Mouse (Mus musculus): ENCODE measurements around the gene Primpol. TPM values are rescaled to one million over a fixed set of nuclear protein-coding genes. Genes with fewer than 3 reads are reported as not detected.

Primpol gene
- polyA plus RNA-seq, 2 experiments: 10.1 to 16.8 TPM

DNA sequence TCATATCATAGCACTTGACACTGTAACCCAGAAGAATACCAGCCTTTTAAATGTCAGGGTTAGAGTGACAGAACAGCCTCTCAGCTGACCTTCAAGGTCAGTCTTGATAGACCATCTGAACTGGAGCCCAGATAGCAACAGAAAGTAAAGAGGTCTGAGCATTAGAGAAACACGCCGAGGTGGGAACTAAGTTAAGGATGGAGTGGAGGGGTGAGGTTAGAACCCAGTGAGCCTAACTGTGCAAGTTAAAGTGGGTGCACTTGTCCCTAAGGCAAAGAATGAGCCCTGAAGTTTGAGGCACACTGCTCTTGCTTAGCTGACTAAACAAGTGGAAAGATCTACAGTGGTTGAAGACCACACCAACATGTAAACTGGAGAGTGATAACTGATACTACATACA is 18.9 kb downstream of the Primpol start:
- Histone ChIP-seq H3K36me3 (ENCODE audit: control insufficient read depth, insufficient read depth, low read length) (peaks cover 6% of the 10 kb centered on the region), H3K27me3 (ENCODE audit: control insufficient read depth, insufficient read depth, low read length) (no peaks in the 10 kb centered on the region), H3K9ac (ENCODE audit: low read depth, low read length, severe bottlenecking) (no peak overlapping the region), H3K9me3 (ENCODE audit: control insufficient read depth, low read length) (no peaks in the 10 kb centered on the region), H3K4me2 (replicated peaks; ENCODE audit: low read depth, low read length, severe bottlenecking) (no peak overlapping the region), H3K27ac (replicated peaks; ENCODE audit: low read depth, low read length) (no peak overlapping the region), H3K4me3 (replicated peaks; ENCODE audit: low read length) (no peak overlapping the region), H3K4me1 (ENCODE audit: control insufficient read depth, insufficient read depth, low read length) (peaks cover 8% of the 10 kb centered on the region; the same call in 1 of the 2 replicates)
- TF ChIP-seq POLR2A (IDR thresholded peaks at IDR 0.05; ENCODE audit: borderline replicate concordance, extremely low read depth, insufficient read depth, insufficient read length): no peak
- 97% methylated on average over 2 of the region's 2 CpGs for WGBS
- DNase-seq (ENCODE audit: low spot score) (no peak), ATAC-seq (ENCODE audit: low FRiP score, low read depth) (no peak)

DNA sequence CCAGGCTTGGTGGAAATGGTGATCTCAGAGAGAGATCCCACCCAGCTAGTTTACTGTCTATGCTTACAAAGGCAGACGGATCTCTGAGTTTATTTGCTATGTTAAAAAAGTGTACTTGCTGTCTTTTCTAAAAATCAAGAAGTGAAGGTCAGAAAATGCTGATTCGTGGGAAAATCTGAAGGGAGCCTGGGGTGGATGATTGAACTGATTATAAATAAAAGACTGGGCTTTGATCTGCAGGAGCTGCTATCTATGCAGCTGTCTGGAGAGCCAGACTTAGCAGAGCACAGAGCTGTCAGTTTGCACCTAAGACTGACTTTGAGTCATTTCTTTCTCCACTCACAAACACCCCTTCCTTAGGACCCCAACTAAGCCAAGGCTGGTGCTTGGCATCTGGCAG is 19.6 kb downstream of the Primpol start:
- Histone ChIP-seq H3K4me3 (replicated peaks; ENCODE audit: low read length) (no peak overlapping the region), H3K9me3 (ENCODE audit: control insufficient read depth, low read length) (no peaks in the 10 kb centered on the region), H3K27ac (replicated peaks; ENCODE audit: low read depth, low read length) (no peak overlapping the region), H3K4me1 (ENCODE audit: control insufficient read depth, insufficient read depth, low read length) (peaks cover 8% of the 10 kb centered on the region; the same call in 1 of the 2 replicates), H3K27me3 (ENCODE audit: control insufficient read depth, insufficient read depth, low read length) (no peaks in the 10 kb centered on the region), H3K36me3 (ENCODE audit: control insufficient read depth, insufficient read depth, low read length) (peaks cover 6% of the 10 kb centered on the region), H3K4me2 (replicated peaks; ENCODE audit: low read depth, low read length, severe bottlenecking) (no peak overlapping the region), H3K9ac (ENCODE audit: low read depth, low read length, severe bottlenecking) (no peak overlapping the region)
- 73% methylated on average over 2 of the region's 2 CpGs for WGBS
- DNase-seq (ENCODE audit: low spot score) (no peak), ATAC-seq (ENCODE audit: low FRiP score, low read depth) (no peak)
- no peak for TF ChIP-seq POLR2A (IDR thresholded peaks at IDR 0.05; ENCODE audit: borderline replicate concordance, extremely low read depth, insufficient read depth, insufficient read length)

DNA sequence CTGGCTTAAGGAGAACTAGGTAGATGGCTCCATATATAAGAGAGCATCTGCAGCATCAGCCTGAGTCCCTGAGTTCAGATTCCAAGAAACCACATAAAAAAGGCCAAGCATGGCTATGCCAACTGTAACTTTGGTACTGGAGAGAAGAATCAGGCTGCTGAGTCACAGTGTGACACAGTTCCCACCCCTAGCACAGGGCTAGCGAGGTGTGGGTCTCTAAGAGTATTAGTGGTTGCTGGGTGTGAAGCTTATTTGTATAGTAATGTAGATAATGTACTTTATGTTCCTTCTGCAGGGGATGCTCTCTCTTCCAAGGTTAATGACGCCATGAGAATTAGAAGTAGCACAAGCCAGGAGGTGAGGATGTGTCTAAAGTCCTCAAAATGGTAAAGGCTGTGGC is 20.5 kb downstream of the Primpol start:
- ATAC-seq (ENCODE audit: low FRiP score, low read depth): no peak
- WGBS: 93% methylated on average over 2 of the region's 2 CpGs
- no peak for TF ChIP-seq POLR2A (IDR thresholded peaks at IDR 0.05; ENCODE audit: borderline replicate concordance, extremely low read depth, insufficient read depth, insufficient read length)

DNA sequence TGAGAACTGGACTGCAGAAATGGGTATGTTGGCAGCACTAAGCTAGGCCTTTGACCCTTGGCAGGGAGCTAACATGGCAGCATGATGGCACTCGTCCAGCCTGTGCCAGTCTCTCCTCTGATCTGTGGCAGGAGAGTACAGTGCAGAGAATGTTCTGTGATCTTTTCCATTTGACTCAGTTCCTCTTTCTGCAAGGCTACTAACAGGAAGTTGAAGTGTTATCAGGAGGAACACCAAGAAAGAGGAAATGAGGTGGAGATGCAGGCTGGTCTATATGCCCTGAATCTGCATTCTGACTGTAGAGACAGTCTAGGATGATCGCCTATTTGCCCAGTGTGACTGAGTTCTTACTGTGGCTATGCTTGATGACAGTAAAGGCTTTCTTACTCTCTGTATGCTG is 21.4 kb downstream of the Primpol start:
- no peak overlapping the region for H3K4me3 ChIP-seq (replicated peaks; ENCODE audit: low read length)
- ATAC-seq (ENCODE audit: low FRiP score, low read depth): no peak
- no peaks in the 10 kb centered on the region for H3K9me3 ChIP-seq (ENCODE audit: control insufficient read depth, low read length)
- no peaks in the 10 kb centered on the region for H3K4me1 ChIP-seq (ENCODE audit: control insufficient read depth, insufficient read depth, low read length)
- H3K27ac ChIP-seq (replicated peaks; ENCODE audit: low read depth, low read length): no peak overlapping the region
- no peak overlapping the region for H3K9ac ChIP-seq (ENCODE audit: low read depth, low read length, severe bottlenecking)
- 88% methylated on average over 2 of the region's 2 CpGs for WGBS
- no peak for DNase-seq (ENCODE audit: low spot score)
- TF ChIP-seq POLR2A (IDR thresholded peaks at IDR 0.05; ENCODE audit: borderline replicate concordance, extremely low read depth, insufficient read depth, insufficient read length): no peak
- peaks cover 6% of the 10 kb centered on the region for H3K36me3 ChIP-seq (ENCODE audit: control insufficient read depth, insufficient read depth, low read length)
- H3K4me2 ChIP-seq (replicated peaks; ENCODE audit: low read depth, low read length, severe bottlenecking): no peak overlapping the region
- H3K27me3 ChIP-seq (ENCODE audit: control insufficient read depth, insufficient read depth, low read length): no peaks in the 10 kb centered on the region

More for the DNA sequence above, 20.5 kb downstream of the Primpol start:
- H3K9ac ChIP-seq (ENCODE audit: low read depth, low read length, severe bottlenecking): no peak overlapping the region
- no peak overlapping the region for H3K4me2 ChIP-seq (replicated peaks; ENCODE audit: low read depth, low read length, severe bottlenecking)
- H3K27me3 ChIP-seq (ENCODE audit: control insufficient read depth, insufficient read depth, low read length): no peaks in the 10 kb centered on the region
- H3K4me1 ChIP-seq (ENCODE audit: control insufficient read depth, insufficient read depth, low read length): peaks cover 7% of the 10 kb centered on the region; the same call in 1 of the 2 replicates
- peaks cover 6% of the 10 kb centered on the region for H3K36me3 ChIP-seq (ENCODE audit: control insufficient read depth, insufficient read depth, low read length)
- H3K27ac ChIP-seq (replicated peaks; ENCODE audit: low read depth, low read length): no peak overlapping the region
- DNase-seq (ENCODE audit: low spot score): no peak
- no peaks in the 10 kb centered on the region for H3K9me3 ChIP-seq (ENCODE audit: control insufficient read depth, low read length)
- H3K4me3 ChIP-seq (replicated peaks; ENCODE audit: low read length): no peak overlapping the region

DNA sequence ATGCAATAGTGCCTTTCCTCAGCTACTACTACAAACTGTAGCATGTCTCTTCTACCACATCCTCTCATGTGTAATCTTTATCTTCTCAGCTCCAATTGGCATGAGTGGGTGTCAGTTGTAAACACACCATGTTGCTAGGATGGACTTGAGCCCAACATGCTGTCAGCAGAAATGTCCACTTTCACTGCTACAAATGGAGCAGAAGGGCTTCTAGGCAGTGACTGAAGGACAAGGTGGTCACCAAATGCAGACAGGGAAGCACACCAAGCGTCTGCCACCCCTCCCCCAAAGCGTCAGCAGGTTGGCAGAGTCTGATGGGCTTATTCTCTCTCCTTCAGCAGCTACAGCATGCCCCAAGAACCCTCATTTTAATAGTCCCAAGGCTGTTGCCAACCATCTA is 23.2 kb downstream of the Primpol start:
- Histone ChIP-seq H3K4me2 (replicated peaks; ENCODE audit: low read depth, low read length, severe bottlenecking) (no peak overlapping the region), H3K4me1 (ENCODE audit: control insufficient read depth, insufficient read depth, low read length) (no peaks in the 10 kb centered on the region), H3K27me3 (ENCODE audit: control insufficient read depth, insufficient read depth, low read length) (no peaks in the 10 kb centered on the region), H3K4me3 (replicated peaks; ENCODE audit: low read length) (no peak overlapping the region), H3K27ac (replicated peaks; ENCODE audit: low read depth, low read length) (no peak overlapping the region), H3K36me3 (ENCODE audit: control insufficient read depth, insufficient read depth, low read length) (peaks cover 6% of the 10 kb centered on the region), H3K9me3 (ENCODE audit: control insufficient read depth, low read length) (no peaks in the 10 kb centered on the region), H3K9ac (ENCODE audit: low read depth, low read length, severe bottlenecking) (no peak overlapping the region)
- DNase-seq (ENCODE audit: low spot score): no peak
- no peak for TF ChIP-seq POLR2A (IDR thresholded peaks at IDR 0.05; ENCODE audit: borderline replicate concordance, extremely low read depth, insufficient read depth, insufficient read length)
- 76% methylated on average over 2 of the region's 2 CpGs for WGBS
- no peak for ATAC-seq (ENCODE audit: low FRiP score, low read depth)

DNA sequence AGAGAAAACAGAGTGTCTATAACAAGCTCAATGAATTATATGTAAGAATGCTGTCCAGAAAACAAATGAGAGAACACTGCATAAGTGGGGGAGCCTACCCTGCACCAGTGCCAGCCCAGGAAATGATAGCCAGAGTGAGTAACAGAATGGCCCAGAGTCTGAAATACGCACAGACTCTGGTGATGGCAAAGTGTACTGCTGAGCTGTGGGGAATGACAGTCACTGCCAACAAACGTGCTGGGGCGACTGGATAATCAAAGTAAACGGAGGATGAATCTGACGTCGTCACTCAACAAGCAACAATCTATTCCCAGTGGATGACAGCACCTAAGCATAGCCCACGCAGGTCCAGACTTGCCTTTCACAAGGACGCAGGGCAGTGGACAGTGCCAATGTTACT is 23.9 kb downstream of the Primpol start:
- H3K27ac ChIP-seq (replicated peaks; ENCODE audit: low read depth, low read length): no peak overlapping the region
- TF ChIP-seq POLR2A (IDR thresholded peaks at IDR 0.05; ENCODE audit: borderline replicate concordance, extremely low read depth, insufficient read depth, insufficient read length): no peak
- WGBS: 79% methylated on average over 8 of the region's 8 CpGs
- ATAC-seq (ENCODE audit: low FRiP score, low read depth) (no peak), DNase-seq (ENCODE audit: low spot score) (no peak)
- peaks cover 7% of the 10 kb centered on the region for H3K36me3 ChIP-seq (ENCODE audit: control insufficient read depth, insufficient read depth, low read length)
- no peak overlapping the region for H3K4me2 ChIP-seq (replicated peaks; ENCODE audit: low read depth, low read length, severe bottlenecking)
- H3K27me3 ChIP-seq (ENCODE audit: control insufficient read depth, insufficient read depth, low read length): no peaks in the 10 kb centered on the region
- no peak overlapping the region for H3K4me3 ChIP-seq (replicated peaks; ENCODE audit: low read length)
- no peaks in the 10 kb centered on the region for H3K9me3 ChIP-seq (ENCODE audit: control insufficient read depth, low read length)
- H3K4me1 ChIP-seq (ENCODE audit: control insufficient read depth, insufficient read depth, low read length): no peaks in the 10 kb centered on the region
- H3K9ac ChIP-seq (ENCODE audit: low read depth, low read length, severe bottlenecking): no peak overlapping the region

All from limb, embryonic 14.5 days (tissue).